Mouse (Mus musculus) forebrain, embryonic 10.5 days (tissue): Measurements from ENCODE around the gene Fxyd6. TPM values are rescaled to one million over a fixed set of nuclear protein-coding genes. Genes with fewer than 3 reads are reported as not detected.

Experiments
- DNase-seq: peaks from one replicate; pipeline ENCODE4 v3.0.0-alpha.2; 2017; ENCODE audit warnings: low spot score; ENCODE audit errors: extremely low spot score
- H3K27ac ChIP-seq: fragments of 300-500 bp; sonication (generic); 2 replicates; pipeline ENCODE4 v1.5.1; 2016; ENCODE audit warnings: mild to moderate bottlenecking
- H3K27me3 ChIP-seq: fragments of 300-500 bp; sonication (generic); 2 replicates; pipeline ENCODE4 v1.6.1; 2016; ENCODE audit warnings: mild to moderate bottlenecking; ENCODE audit not compliant: poor library complexity, severe bottlenecking
- H3K36me3 ChIP-seq: fragments of 300-500 bp; sonication (generic); replicated peaks from 2 replicates; pipeline ENCODE4 v1.6.1; 2016; ENCODE audit warnings: mild to moderate bottlenecking, moderate library complexity
- H3K4me1 ChIP-seq: fragments of 300-500 bp; sonication (generic); 2 replicates; pipeline ENCODE4 v1.6.1; 2016
- H3K4me3 ChIP-seq: fragments of 300-500 bp; sonication (generic); 2 replicates; pipeline ENCODE4 v1.5.1; 2016; ENCODE audit warnings: mild to moderate bottlenecking, moderate library complexity
- H3K9me3 ChIP-seq: fragments of 300-500 bp; sonication (generic); 2 replicates; pipeline ENCODE4 v1.6.1; 2016; ENCODE audit warnings: mild to moderate bottlenecking, moderate library complexity
- WGBS: fragments of 180-500 bp; shearing (Covaris S2); methylation state at CpG from one replicate; pipeline ENCODE4 v1.1.7; 2016; 5-methylcytosine and 5-hydroxymethylcytosine counted together
- polyA plus RNA-seq: library from polyadenylated mRNA; unstranded; fragments of >200 nt; fragmentation: Nextera tagmentation; extraction: Ambion mirVana; gene quantifications from 2 replicates; pipeline ENCODE4 v1.2.1, GENCODE M21; 2016

Fxyd6 gene
- polyA plus RNA-seq, result 159 and 161 TPM in 2 replicates

DNA sequence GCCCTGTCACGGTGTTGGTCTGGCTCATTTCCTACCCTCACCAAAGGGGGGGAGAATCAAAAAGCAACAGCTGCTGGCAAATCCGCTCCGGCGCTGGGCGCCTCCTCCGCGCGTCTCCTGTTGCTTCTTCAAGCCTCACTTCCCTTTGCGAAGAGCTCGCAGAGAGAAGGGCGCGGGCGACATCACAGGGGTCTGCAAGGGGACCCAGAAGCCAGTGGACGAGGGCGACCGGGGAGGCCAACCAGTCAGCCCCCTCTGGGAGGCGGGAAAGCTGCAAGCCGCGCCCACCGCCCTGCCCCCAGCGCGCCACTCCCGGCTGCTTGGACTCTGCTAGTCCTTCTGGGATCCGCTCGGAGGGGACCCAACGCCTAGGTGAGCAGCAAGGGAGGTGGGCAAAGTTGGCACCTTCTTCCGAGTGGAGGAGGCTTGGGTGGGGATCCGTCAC is at the start of gene Fxyd6:
Fxyd6 (plus strand) TSS at position 69 of the 445 bp plus-strand sequence.
- peak within 1 kb of the TSS; percentile 89 for H3K27ac ChIP-seq
- peak within 1 kb of the TSS; percentile 69 for H3K4me3 ChIP-seq
- peaks cover 21% of the 10 kb centered on the region for H3K36me3 ChIP-seq
- peaks cover 22% of the 10 kb centered on the region for H3K27me3 ChIP-seq
- peaks cover 48% of the 10 kb centered on the region for H3K4me1 ChIP-seq
- DNase-seq, result peak; percentile 80
- H3K9me3 ChIP-seq, result no peaks in the 10 kb centered on the region
- WGBS, result under 1% methylated on average over 28 of the region's 28 CpGs

DNA sequence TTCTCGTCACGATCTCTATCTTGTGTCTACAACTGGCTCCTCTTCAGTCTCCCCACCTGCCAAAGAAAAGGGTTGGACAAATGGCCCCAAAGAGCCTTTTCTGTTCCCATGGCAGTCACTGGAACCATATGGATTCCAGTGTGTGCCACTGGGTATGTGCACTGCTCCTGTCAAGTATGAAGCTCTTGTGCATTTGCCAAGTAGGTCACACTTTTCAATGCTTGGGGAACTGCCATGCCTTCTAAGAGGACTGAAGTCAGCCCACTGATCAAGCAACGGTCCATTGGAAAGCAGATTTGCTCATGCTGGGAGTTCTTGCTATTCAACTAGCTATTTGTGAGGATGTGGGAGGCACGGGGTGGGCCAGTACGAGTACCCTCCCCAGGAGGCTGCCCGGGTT is 48.5 kb upstream of the Fxyd6 start:
- Histone ChIP-seq H3K27me3 (peaks cover 11% of the 10 kb centered on the region), H3K9me3 (no peaks in the 10 kb centered on the region), H3K36me3 (no peaks in the 10 kb centered on the region), H3K4me1 (no peaks in the 10 kb centered on the region), H3K4me3 (no peak overlapping the region), H3K27ac (no peak overlapping the region)
- no peak for DNase-seq
- WGBS, result 91% methylated on average over 6 of the region's 6 CpGs

DNA sequence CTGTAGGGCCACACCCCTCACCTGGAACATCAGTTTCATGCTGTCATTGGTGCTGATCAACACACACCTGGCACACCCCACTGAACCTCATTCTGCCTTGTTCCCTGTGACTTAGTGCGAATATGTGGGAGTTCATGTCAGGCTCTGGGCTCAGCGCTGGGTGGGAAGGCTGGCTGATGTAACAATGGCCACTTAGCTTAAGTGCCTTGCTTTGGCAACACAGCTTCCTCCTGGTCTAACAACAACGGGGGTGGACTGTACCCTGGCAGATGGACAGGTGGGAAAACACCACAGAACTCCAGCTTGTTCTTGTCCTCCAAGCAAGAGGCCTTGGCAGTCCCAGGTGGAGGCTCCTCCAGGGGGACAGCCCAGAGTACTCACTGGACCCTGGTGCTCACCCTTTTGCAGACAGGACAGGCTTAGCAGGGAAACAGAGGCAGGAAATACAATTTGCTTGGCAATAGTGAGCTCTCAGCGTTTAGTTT is 48.0 kb upstream of the Fxyd6 start:
- no peak for DNase-seq
- Histone ChIP-seq H3K27ac (no peak overlapping the region), H3K4me3 (no peak overlapping the region), H3K27me3 (peaks cover 11% of the 10 kb centered on the region), H3K36me3 (no peaks in the 10 kb centered on the region), H3K9me3 (no peaks in the 10 kb centered on the region), H3K4me1 (no peaks in the 10 kb centered on the region)
- WGBS, result 86% methylated on average over 4 of the region's 4 CpGs

DNA sequence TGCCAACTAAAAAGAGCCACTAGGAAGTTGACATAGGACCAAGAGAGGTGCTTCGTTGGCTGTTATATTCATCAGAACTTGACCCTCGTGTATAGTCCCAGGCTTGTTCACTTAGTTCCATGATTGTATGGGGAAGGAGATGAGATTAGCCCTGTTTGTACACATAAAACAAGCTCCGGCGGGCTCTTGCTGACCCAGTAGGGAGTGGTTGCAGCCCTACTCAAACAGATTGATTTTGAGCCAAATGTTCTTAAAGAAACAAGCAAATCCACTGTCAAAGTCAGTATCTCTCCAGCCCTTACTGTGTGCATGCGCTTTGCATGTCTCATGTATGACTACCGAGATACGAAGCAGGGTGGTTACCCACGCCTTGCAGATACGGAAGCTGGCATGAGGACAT is 43.6 kb upstream of the Fxyd6 start:
- H3K4me1 ChIP-seq, result no peaks in the 10 kb centered on the region
- WGBS, result 92% methylated on average over 9 of the region's 9 CpGs
- H3K9me3 ChIP-seq, result no peaks in the 10 kb centered on the region
- no peaks in the 10 kb centered on the region for H3K36me3 ChIP-seq
- no peak overlapping the region for H3K27ac ChIP-seq
- no peaks in the 10 kb centered on the region for H3K27me3 ChIP-seq
- no peak for DNase-seq
- H3K4me3 ChIP-seq, result no peak overlapping the region

DNA sequence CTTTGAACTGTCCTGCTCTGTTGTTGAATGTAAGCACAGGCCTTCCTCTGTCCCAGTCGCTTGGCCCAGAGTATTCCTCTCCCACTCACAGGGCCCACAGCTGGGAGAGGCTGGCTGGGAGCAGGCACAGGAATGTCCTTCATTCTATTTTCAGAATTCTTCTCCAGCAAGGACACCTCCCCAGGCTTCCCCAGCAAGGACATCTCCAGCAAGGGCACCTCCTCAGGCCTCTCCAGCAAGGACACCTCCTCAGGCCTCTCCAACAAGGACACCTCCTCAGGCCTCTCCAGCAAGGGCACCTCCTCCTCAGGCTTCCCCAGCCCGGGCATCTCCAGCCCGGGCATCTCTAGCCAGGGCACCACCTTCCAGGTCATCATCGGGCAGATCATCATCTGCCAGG is 41.7 kb upstream of the Fxyd6 start:
- H3K27me3 ChIP-seq, result no peaks in the 10 kb centered on the region
- H3K4me3 ChIP-seq, result no peak overlapping the region
- no peaks in the 10 kb centered on the region for H3K36me3 ChIP-seq
- H3K27ac ChIP-seq, result no peak overlapping the region
- H3K4me1 ChIP-seq, result no peaks in the 10 kb centered on the region
- H3K9me3 ChIP-seq, result no peaks in the 10 kb centered on the region
- 91% methylated on average over 4 of the region's 4 CpGs for WGBS
- no peak for DNase-seq

DNA sequence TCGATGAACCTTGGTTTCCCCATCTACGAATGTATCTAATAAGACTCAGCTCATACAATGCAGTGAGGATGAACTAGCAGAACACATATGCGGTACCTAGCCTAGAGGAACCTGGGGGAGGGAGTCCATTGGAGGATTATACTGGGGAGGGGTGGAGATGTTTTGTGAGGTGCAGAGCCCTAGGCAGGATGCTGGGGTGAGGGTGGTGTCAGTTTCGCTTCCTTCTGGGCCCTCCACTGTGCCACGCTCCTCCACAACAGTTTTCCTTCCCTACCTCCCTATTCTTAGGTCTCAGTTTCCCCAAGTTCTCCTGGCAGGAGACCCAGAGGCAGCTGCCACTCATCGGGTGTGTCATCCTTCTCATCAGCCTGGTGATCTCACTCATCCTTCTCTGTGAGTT is 40.4 kb upstream of the Fxyd6 start:
- Histone ChIP-seq H3K4me3 (no peak overlapping the region), H3K4me1 (no peaks in the 10 kb centered on the region), H3K36me3 (no peaks in the 10 kb centered on the region), H3K9me3 (no peaks in the 10 kb centered on the region), H3K27me3 (no peaks in the 10 kb centered on the region), H3K27ac (no peak overlapping the region)
- DNase-seq, result no peak
- WGBS, result 89% methylated on average over 6 of the region's 6 CpGs

DNA sequence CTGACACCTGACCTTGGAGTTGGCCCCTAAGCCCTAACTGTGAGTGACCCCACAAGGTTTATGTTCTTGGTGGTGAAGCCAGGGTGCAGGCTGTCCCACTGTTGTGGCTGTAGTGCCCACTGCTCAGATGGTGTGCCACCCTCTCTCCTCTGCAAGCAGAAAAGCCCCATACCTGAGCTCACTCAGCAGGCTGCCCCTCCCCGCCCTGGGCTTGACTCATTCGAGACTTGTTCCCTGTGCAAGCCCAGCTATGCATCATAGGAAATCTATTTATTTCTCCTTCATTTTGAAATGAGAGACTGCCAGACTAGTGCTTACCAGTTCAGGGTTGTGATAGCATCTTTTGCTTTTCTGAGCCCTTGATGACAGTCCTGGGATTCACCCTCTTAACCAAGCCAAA is 32.6 kb upstream of the Fxyd6 start:
- H3K9me3 ChIP-seq, result no peaks in the 10 kb centered on the region
- WGBS, result 82% methylated on average over 2 of the region's 2 CpGs
- H3K27ac ChIP-seq, result no peak overlapping the region
- no peak overlapping the region for H3K4me3 ChIP-seq
- no peaks in the 10 kb centered on the region for H3K4me1 ChIP-seq
- H3K36me3 ChIP-seq, result no peaks in the 10 kb centered on the region
- 0 out of 2 replicates have a peak, but pooled peaks cover 4% of the 10 kb centered on the region for H3K27me3 ChIP-seq
- no peak for DNase-seq

DNA sequence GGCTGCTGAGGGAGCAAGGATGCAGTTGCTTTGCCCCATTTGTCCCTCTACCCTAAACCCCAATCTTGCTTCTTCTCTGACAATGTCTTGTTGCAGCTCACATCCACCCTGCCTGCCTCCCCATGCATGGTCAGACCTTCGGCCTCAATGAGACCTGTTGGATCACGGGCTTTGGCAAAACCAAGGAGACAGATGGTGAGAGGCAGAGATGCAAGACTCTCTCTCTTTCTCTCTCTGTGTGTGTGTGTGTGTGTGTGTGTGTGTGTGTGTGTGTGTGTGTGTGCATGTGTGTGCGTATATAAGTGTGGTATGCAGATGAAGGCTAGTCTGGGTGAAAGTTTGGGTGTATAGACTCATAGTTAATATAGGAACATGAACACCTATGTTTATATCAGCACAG is 26.9 kb upstream of the Fxyd6 start:
- 100% methylated on average over 3 of the region's 3 CpGs for WGBS
- DNase-seq, result no peak
- Histone ChIP-seq H3K27me3 (no peaks in the 10 kb centered on the region), H3K4me1 (no peaks in the 10 kb centered on the region), H3K36me3 (no peaks in the 10 kb centered on the region), H3K4me3 (no peak overlapping the region), H3K27ac (no peak overlapping the region), H3K9me3 (no peaks in the 10 kb centered on the region)

DNA sequence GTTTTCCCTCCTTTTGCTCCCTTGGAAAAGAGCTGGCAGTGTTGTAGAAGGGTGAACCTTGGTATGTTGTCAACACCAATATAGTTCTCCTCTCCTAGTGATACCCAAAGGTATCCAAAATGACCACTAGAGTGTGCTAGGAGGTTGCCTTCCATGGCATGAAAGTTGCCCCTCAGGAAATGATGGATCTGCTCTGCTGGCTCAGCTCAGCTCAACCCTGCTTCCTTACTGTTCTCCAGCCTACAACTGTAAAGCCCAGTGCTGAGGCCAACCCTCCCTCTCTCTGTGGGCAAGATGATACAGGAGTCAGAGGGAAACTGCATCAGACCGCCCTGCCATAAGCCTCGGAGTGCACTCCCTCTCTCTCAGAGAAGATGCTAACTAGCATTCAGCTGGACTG is 24.5 kb upstream of the Fxyd6 start:
- Histone ChIP-seq H3K4me1 (peaks cover 11% of the 10 kb centered on the region; the same call in 1 of the 2 replicates), H3K27ac (no peak overlapping the region), H3K36me3 (no peaks in the 10 kb centered on the region), H3K27me3 (no peaks in the 10 kb centered on the region), H3K9me3 (no peaks in the 10 kb centered on the region), H3K4me3 (no peak overlapping the region)
- 82% methylated on average over 2 of the region's 2 CpGs for WGBS
- DNase-seq, result no peak

DNA sequence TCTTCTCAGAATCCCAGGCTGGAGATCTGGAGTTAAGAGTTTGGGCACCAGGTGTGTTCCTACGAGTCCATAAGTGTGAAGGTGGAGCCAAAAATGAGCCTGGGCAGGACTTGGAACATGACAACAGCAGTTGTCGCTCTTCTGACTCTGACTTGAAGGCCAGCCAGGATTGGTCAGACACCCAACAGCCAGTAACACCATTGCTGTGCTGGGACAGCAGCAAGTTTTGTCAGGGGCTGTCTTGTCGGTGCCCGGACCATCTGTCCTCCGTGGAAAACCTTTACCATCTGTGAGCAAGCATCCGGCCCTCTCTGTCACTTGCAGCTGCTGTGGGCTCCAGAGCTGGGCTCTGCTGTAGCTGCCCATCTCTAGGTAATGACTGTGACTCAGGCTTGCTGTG is 23.7 kb upstream of the Fxyd6 start:
- DNase-seq, result no peak

DNA sequence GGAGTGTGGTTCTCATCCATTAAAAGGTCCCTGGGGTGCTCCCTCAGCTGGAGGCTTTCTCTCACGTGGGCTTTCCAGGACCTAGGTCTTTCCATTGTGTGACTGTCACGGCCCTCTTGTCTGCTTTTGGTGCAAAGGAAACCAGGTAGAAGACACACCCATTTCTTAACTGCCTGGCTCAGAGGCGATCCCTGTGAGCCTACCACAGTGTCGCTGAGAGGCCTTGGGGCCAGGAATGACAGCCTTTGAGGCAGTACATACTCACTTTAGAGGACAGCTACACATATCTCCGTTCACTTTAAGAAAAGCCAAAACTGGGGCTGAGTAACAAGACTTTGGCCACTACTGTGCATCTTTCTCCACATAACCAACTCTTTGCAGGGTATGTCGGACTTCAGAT is 21.4 kb upstream of the Fxyd6 start:
- peaks cover 11% of the 10 kb centered on the region; the same call in 1 of the 2 replicates for H3K4me1 ChIP-seq

More for the DNA sequence above, 23.7 kb upstream of the Fxyd6 start:
- 86% methylated on average over 6 of the region's 6 CpGs for WGBS
- H3K9me3 ChIP-seq, result no peaks in the 10 kb centered on the region
- H3K27me3 ChIP-seq, result no peaks in the 10 kb centered on the region
- no peak overlapping the region for H3K4me3 ChIP-seq
- H3K27ac ChIP-seq, result no peak overlapping the region
- peaks cover 11% of the 10 kb centered on the region; the same call in 1 of the 2 replicates for H3K4me1 ChIP-seq
- H3K36me3 ChIP-seq, result no peaks in the 10 kb centered on the region

DNA sequence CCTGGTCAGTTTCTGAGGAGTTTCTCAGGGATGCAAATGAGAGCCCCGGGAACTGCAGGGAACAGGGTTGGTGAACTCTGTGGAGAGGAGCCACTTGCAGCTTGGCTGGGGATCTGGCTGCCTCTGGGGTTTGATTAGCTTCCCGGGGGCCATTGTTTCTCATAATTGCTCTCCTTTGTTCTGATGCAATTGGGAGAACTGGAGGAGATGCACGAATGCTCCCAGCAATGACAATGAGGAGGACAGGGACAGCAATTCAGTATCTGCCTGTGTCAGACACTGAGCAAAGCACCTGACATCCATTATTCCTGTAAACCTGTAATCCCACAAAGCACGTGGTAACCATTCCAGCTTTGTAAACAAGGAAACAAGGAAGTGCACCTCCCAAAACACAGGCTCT is 20.8 kb upstream of the Fxyd6 start:
- no peak overlapping the region for H3K4me3 ChIP-seq
- H3K4me1 ChIP-seq, result peaks cover 11% of the 10 kb centered on the region; the same call in 1 of the 2 replicates
- H3K27me3 ChIP-seq, result no peaks in the 10 kb centered on the region
- WGBS, result 19% methylated on average over 4 of the region's 4 CpGs
- H3K36me3 ChIP-seq, result no peaks in the 10 kb centered on the region
- no peaks in the 10 kb centered on the region for H3K9me3 ChIP-seq
- DNase-seq, result no peak
- no peak overlapping the region for H3K27ac ChIP-seq

More for the DNA sequence above, 21.4 kb upstream of the Fxyd6 start:
- H3K4me3 ChIP-seq, result no peak overlapping the region
- no peaks in the 10 kb centered on the region for H3K9me3 ChIP-seq
- H3K27ac ChIP-seq, result no peak overlapping the region
- DNase-seq, result no peak
- H3K36me3 ChIP-seq, result no peaks in the 10 kb centered on the region
- 85% methylated on average over 6 of the region's 6 CpGs for WGBS
- no peaks in the 10 kb centered on the region for H3K27me3 ChIP-seq

DNA sequence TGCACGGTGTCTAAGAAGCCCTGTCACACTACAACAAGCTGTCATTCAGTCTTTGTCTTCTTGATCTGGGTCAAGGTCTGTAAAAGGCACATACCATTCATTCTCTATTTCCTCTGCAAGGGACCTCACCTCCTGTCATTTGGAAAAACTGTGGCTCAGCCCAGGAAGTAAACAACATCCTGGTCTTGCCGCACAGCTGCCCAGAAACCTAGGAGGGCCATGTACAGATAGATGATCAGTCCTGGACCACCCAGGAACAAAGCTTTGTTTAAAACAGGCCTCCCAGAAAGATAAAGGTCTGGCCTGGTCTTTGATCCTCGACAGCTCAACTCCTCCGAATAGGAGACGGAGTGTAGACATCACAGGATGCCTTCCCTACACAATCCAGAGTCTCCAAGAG is 20.1 kb upstream of the Fxyd6 start:
- 58% methylated on average over 5 of the region's 5 CpGs for whole genome bisulfite sequencing
- peaks cover 11% of the 10 kb centered on the region; the same call in 1 of the 2 replicates for H3K4me1 ChIP-seq
- no peaks in the 10 kb centered on the region for H3K36me3 ChIP-seq
- H3K4me3 ChIP-seq, result no peak overlapping the region
- H3K27me3 ChIP-seq, result no peaks in the 10 kb centered on the region
- H3K9me3 ChIP-seq, result no peaks in the 10 kb centered on the region
- H3K27ac ChIP-seq, result no peak overlapping the region
- no peak for DNase-seq

DNA sequence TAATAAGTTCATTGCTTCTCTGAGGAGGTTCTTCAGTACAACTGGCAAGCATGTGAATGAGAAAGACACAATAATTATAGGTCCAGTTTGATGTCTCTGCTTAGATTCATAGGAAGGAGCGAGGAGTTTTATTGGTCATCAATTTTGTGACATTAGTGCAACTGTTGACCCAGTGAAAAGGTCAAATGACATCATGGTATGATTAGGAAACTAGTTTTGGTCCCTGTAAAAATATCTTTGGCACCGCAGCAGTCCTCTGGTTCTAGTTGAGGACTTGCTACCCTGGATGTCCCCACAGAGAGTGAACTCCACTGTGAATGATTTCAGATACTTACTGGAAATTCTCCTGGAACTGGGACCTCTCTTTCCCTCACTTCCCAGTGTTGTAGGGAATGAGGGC is 14.8 kb upstream of the Fxyd6 start:
- Histone ChIP-seq H3K4me1 (peaks cover 7% of the 10 kb centered on the region; the same call in 1 of the 2 replicates), H3K9me3 (no peaks in the 10 kb centered on the region), H3K36me3 (no peaks in the 10 kb centered on the region), H3K4me3 (no peak overlapping the region), H3K27ac (no peak overlapping the region), H3K27me3 (no peaks in the 10 kb centered on the region)
- WGBS, result 86% methylated on average over 2 of the region's 2 CpGs
- DNase-seq, result no peak
